Mouse (Mus musculus): ENCODE results near the gene Miga2. TPM values are rescaled to one million over a fixed set of nuclear protein-coding genes. Genes with fewer than 3 reads are reported as not detected.

Miga2 gene
- 10 to 100 TPM; 74.7 to 80.0 TPM for total RNA-seq (2021)
- long read RNA-seq, experiment 1, transcript Miga2-201 (16 exons, 3,381 nt) = major isoform, 26 of 57 reads
- long read RNA-seq, experiment 1, transcript Miga2-202 (16 exons, 3,586 nt) = minor isoform, 7 of 57 reads
- long read RNA-seq, experiment 1, partial matches to known transcripts = 6 of 57 reads
- long read RNA-seq, experiment 1, other reads (novel, unspliced or antisense) = 18 of 57 reads
- long read RNA-seq, experiment 2, transcript Miga2-201 (16 exons, 3,381 nt) = major isoform, 39 of 64 reads
- long read RNA-seq, experiment 2, partial matches to known transcripts = 7 of 64 reads
- long read RNA-seq, experiment 2, other reads (novel, unspliced or antisense) = 16 of 64 reads

DNA sequence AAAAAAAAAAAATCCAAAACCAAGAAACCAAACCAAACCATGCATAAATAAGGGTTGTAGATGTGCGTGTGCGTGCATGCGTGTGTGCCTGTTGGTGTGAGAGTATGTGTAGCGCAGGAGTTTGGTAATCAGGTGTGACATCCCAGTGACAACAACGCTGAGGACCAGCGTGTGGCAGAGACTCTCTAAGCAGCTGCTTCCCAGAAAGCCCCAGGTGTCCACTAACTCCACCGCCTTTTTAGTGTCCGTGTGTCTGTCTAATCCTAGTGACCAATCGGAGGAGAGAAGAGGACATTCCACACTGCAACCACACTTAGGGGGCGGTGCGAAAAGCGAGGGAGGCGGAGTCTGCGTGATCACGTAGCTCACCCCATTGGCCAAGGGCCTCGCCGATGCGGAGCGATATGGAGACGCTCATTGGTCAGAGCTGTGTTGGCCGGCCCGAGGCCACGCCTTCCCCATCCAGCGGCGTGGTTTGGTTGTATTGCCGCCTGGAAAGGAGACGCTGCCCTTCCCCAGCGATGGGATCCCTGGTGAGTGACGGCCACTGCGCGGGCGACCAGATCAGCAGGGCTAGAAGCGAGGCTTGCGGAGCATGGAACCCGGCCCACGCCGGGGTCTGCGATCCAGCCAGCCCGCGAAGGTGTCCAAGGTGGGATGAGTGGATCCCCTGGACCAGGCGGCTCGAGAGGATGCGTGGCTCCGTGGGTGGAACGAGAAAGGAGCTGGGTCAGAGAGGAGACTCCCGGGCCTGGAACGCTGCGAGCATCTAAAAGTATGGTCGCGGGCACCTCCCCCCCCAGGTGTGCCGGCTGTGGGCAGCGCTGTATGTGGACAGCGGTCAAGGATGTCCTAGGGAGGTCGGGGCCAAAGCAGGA is at the start of gene Miga2:
TSS of gene Miga2 (plus strand) at position 461 of the 878 bp plus-strand sequence.
- peak; percentile 97 to 98 for DNase-seq
- intact Hi-C loops (cut with DNase I) = no loop called here

DNA sequence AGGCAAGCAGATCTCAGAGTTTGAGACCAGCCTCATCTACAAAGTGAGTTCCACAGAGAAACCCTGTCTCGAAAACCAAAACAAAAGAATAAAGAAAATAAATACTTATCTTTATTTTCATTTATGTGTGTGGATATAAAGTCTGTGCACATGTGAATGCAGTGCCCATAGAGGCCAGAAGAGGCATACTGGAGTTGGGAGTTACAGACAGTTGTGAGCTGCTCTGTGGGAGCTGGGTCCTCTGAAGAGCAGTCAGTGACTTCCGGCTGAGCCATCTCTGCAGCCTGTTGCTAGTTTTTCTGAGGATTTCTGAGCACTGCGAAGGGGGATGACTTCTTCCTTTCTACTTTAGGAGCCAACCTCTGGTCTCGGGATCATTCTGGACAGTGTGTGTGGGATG is 47.9 kb upstream of the Miga2 start:
- intact Hi-C loops (cut with DNase I) = no loop called here
- DNase-seq = no peak

DNA sequence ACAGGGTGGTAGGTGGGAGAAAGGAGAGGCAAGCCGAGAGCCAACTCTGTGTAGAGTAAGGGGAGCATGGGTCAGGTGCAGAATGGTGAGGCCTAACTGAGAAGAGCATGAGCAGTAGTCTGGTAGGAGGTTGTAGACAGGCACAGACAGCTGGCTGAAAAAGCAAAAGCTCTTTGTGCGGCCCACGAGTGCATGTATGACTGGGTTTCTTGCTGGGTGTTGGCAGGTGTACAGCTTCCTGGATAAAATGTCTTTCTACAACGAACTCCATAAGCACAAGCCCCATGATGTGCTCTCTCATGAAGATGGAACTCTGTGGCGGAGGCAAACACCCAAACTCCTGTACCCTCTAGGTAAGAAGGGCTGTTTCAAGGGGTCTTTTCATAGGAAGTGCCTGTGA is 47.1 kb upstream of the Miga2 start:
- intact Hi-C loops (cut with DNase I) = no loop called here
- DNase-seq = no peak

- intact Hi-C loops (cut with DNase I) = no loop called here
- DNase-seq = no peak
These were observed 44.8 kb upstream of the Miga2 start for GRCm38 (mm10) chr2:30319260-30319659.

- no peak for DNase-seq
- intact Hi-C loops (cut with DNase I) = no loop called here
These were observed 40.9 kb upstream of the Miga2 start for GRCm38 (mm10) chr2:30323111-30323510.

- DNase-seq = no peak
- intact Hi-C loops (cut with DNase I) = no loop called here
These were observed 38.7 kb upstream of the Miga2 start for GRCm38 (mm10) chr2:30325296-30325695.

DNA sequence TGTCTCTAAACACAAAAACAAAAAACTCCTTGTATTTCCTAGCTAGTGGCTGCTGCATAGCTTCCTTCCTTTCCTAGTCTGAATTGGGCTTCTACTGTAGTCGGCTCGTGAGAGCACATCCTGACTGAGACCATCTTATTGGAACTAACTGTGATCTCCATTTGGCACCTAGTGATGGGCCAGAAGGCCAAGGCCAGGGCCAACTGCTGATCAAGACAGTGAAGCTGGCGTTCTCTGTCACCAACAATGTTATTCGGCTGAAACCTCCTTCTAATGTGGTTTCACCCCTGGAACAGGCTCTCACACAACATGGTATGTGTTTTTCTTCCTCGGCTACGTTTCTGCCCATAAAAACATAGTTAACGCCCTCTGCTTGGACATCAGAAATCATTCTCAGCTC is 36.8 kb upstream of the Miga2 start:
- intact Hi-C loops (cut with DNase I) = no loop called here
- no peak for DNase-seq

- no peak for DNase-seq
- intact Hi-C loops (cut with DNase I) = no loop called here
These were observed 35.2 kb upstream of the Miga2 start for GRCm38 (mm10) chr2:30328791-30329190.

DNA sequence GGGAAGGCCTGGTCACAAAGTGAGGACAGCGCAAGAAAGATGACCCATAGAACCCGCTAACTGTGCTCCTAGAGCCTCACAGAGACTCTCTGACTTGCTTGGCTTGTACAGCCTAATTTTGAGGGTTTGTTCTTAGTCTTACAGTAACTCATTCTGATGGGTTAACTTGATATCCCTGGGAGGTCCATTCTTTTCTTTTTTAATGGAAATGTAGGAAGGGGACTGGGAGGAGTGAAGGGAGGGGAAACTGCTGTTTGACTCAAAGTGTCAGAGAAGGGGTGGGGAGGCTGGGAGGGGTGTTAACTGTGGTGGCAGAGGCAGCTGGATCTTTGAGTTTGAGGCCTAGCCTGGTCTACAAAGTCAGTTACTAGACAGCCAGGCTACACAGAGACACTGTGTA is 28.7 kb upstream of the Miga2 start:
- DNase-seq = no peak
- intact Hi-C loops (cut with DNase I) = no loop called here

DNA sequence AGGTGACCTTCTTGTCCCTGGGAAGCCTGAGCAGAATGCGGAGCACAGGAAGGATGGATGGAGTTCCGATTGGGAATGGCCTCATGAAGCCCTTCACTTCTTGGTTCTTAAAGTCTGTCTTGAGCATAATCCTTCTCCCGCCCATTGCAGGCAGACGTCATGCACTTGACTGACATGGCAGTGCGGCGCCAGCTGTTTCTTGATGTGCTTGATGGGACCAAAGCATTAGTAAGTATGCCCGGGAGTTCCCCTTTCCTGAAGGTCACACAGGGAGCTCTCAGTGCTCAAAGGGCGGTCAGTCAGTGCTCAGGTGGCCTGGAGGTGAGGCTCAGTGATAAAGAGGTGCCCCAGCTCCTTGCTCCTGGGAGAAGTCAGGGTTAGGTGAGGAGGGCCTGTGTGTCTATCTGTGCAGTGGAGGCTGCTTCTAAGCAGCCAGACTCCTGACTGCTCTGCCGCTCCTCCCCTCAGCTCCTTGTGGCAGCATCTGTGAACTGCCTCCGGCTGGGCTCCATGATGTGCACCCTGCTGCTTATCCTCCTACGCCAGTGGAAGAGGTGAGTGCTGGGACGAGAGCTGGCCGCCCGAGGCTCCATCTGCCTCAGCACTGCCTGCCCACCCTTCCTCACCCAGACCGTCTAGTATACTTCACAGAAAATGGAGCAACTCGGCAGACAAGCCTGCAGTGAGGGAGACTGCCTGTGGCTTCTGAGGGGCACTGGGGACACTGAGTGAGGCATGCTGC is 27.7 kb upstream of the Miga2 start:
- intact Hi-C loops (cut with DNase I) = no loop called here
- DNase-seq = no peak

DNA sequence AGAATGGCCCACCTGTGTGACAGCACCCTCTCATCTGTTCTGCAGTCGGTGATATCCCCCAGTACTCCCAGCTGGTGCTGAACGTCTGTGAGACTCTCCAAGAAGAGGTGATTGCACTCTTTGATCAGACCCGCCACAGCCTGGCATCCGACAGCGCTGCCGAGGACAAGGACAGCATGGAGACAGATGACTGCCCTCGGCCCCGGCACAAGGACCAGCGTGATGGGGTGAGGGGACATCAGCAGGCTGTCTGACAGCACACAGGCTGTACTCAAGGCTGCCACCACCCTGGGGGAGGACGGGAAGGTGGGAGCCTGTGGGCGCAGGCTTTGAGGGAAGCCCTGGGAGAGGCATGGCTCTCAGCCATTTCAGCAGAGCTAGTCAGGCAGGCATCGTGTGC is 26.9 kb upstream of the Miga2 start:
- DNase-seq = no peak
- intact Hi-C loops (cut with DNase I) = no loop called here

DNA sequence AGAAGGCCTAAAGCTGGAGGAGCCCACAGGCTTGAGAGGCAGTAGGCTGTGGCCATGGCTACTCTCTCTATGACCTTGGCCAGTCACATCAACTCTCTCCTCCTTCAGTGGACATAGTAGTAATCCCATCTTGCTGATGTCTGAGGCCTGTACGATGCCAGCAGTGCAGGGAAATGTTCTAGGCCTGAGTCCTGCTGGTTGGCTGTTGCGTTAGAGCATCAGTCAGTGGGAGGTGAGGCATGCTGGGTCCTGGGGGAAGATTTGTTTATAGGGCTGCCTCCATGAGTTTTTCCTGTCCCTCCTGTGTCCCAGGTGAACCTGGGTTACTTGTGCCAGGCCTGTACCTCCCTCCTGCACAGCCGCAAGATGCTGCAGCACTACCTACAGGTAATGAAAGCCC is 22.0 kb upstream of the Miga2 start:
- no peak for DNase-seq
- intact Hi-C loops (cut with DNase I) = no loop called here

GRCm38 (mm10) chr2:30342544-30342943 is 21.5 kb upstream of the Miga2 start:
- intact Hi-C loops (cut with DNase I) = no loop called here
- no peak for DNase-seq

DNA sequence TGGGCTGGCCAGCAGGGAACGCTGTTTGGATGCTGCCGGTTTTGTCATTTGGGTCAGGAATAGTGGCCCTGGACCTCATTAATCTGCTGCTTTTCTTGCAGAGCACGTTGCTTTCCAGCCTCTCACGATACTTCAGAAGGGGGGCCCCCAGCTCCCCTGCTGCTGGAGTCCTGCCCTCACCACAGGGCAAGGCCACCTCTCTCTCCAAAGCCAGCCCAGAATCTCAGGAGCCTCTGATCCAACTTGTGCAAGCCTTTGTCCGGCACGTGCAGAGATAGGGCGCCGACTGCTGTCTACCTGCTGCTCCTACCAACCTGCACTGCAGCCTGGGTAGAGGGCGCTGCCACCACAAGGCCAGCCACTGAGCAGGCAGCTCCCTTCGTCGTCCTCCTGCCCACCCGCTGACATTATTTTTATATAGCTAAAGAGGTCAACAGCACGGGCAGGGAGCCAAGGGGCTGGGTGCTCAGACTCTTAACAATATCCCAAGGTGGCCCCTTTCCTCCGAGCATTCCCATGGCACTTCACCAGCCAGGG is 20.4 kb upstream of the Miga2 start:
- DNase-seq = peak; percentile 52 to 69
- intact Hi-C loops (cut with DNase I) = no loop called here

GRCm38 (mm10) chr2:30345971-30346676 is 17.9 kb upstream of the Miga2 start:
- no peak for DNase-seq
- intact Hi-C loops (cut with DNase I) = no loop called here

- intact Hi-C loops (cut with DNase I) = no loop called here
- no peak for DNase-seq
These were observed 14.8 kb upstream of the Miga2 start for GRCm38 (mm10) chr2:30349196-30349595.

DNA sequence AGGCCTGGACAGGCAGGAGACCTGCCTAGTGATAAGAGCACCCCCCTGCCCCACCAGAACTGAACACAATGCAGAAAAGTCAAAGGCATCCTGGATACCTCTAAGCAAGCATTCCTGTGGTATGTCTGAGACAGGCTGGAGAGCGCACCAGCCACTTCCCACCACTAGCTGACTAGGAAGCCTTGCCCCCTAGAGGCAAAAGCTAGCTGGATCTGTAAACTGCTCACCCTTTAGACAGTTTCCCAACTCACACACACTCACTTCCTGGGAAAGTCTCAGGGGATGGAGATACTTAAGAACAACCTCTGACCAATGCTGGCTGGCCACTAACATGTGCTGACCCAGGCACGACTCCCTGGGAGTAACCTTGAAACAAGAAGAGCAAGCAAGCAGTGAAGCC is 12.9 kb upstream of the Miga2 start:
- intact Hi-C loops (cut with DNase I) = no loop called here
- no peak for DNase-seq

- intact Hi-C loops (cut with DNase I) = no loop called here
- no peak for DNase-seq
These were observed 8.2 kb upstream of the Miga2 start for GRCm38 (mm10) chr2:30355861-30356260.

- intact Hi-C loops (cut with DNase I) = no loop called here
- DNase-seq = no peak
These were observed 7.8 kb upstream of the Miga2 start for GRCm38 (mm10) chr2:30356266-30356665.

GRCm38 (mm10) chr2:30356906-30357305 is 7.1 kb upstream of the Miga2 start:
- intact Hi-C loops (cut with DNase I) = no loop called here

More at GRCm38 (mm10) chr2:30356906-30357305, 7.1 kb upstream of the Miga2 start:
- no peak for DNase-seq

Data from heart, postnatal 14 days (tissue).